Mouse (Mus musculus): Measurements from ENCODE around the gene Ppp2r2c. TPM values are rescaled to one million over a fixed set of nuclear protein-coding genes. Genes with fewer than 3 reads are reported as not detected.
A peak's percentile ranks its signal among the peaks of the same experiment; 100 is the strongest.

The Ppp2r2c gene
- polyA plus RNA-seq, 1 experiment from 2014 or later, result 61.1 TPM

DNA sequence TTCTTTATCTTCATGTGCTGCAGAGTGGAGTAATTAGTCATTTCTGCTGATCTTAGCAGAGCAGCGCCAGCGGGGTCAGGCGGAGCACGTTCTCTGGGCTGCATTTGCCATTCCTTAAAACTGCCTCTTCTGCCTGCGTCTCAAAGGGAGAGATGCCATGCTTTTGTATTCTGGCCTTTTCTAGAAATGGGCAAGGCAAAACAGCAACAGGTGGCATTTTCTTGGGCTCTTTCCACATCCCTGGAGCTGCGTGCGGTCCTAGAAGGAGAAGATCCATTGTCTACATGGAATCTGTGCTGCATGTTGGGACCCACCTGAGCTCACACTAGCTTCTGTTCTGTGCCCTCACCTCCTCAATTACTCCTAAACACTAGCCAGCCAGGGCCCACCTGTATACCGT lies 29.7 kb downstream of the Ppp2r2c start:
- Histone ChIP-seq H3K4me3 (ENCODE audit: low read depth, low read length) (no peak overlapping the region), H3K9ac (ENCODE audit: low read depth, low read length) (no peak overlapping the region), H3K9me3 (replicated peaks; ENCODE audit: control insufficient read depth, low read length, poor library complexity, severe bottlenecking) (no peaks in the 10 kb centered on the region), H3K27me3 (ENCODE audit: control insufficient read depth, insufficient read depth, low read depth, low read length) (no peaks in the 10 kb centered on the region), H3K4me2 (ENCODE audit: low read length) (no peak overlapping the region), H3K27ac (ENCODE audit: low read length) (no peak overlapping the region), H3K36me3 (ENCODE audit: control insufficient read depth, insufficient read depth, low read length) (no peaks in the 10 kb centered on the region), H3K4me1 (ENCODE audit: control insufficient read depth, insufficient read depth, low read length) (peaks cover 13% of the 10 kb centered on the region)
- ATAC-seq, result no peak
- WGBS, result 81% methylated on average over 8 of the region's 8 CpGs

- H3K4me2 ChIP-seq (ENCODE audit: low read length), result no peak overlapping the region
- no peak for ATAC-seq
- H3K4me3 ChIP-seq (ENCODE audit: low read depth, low read length), result no peak overlapping the region
- 80% methylated on average over 11 of the region's 11 CpGs for whole genome bisulfite sequencing
- no peaks in the 10 kb centered on the region for H3K36me3 ChIP-seq (ENCODE audit: control insufficient read depth, insufficient read depth, low read length)
- H3K27me3 ChIP-seq (ENCODE audit: control insufficient read depth, insufficient read depth, low read depth, low read length), result no peaks in the 10 kb centered on the region
- no peak overlapping the region for H3K9ac ChIP-seq (ENCODE audit: low read depth, low read length)
- H3K27ac ChIP-seq (ENCODE audit: low read length), result no peak overlapping the region
- H3K4me1 ChIP-seq (ENCODE audit: control insufficient read depth, insufficient read depth, low read length), result peaks cover 13% of the 10 kb centered on the region
- no peaks in the 10 kb centered on the region for H3K9me3 ChIP-seq (replicated peaks; ENCODE audit: control insufficient read depth, low read length, poor library complexity, severe bottlenecking)
These were observed 30.2 kb downstream of the Ppp2r2c start for GRCm38 (mm10) chr5:36898415-36899109.

DNA sequence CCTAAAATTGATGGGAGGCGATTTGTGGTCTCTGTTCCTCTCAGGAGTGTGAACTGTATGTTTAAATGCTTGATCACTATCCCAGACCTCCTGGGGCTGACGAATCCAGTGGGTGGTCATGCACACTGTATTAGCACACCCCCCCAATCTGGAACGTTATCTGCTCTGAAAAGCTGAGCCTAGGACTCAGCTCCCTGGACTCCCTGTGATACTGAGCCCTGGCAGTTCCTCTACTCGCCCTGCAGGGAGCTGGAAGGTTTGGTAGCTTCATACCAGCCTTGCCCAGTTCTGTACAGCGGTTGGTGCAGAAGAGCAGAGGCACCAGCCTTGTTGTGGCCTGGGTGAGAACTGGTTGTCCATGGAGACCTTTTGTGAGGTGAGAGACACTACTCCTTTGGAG lies 31.1 kb downstream of the Ppp2r2c start:
- Histone ChIP-seq H3K4me1 (ENCODE audit: control insufficient read depth, insufficient read depth, low read length) (peaks cover 13% of the 10 kb centered on the region), H3K27me3 (ENCODE audit: control insufficient read depth, insufficient read depth, low read depth, low read length) (no peaks in the 10 kb centered on the region), H3K36me3 (ENCODE audit: control insufficient read depth, insufficient read depth, low read length) (no peaks in the 10 kb centered on the region), H3K9ac (ENCODE audit: low read depth, low read length) (no peak overlapping the region), H3K9me3 (replicated peaks; ENCODE audit: control insufficient read depth, low read length, poor library complexity, severe bottlenecking) (no peaks in the 10 kb centered on the region), H3K27ac (ENCODE audit: low read length) (no peak overlapping the region), H3K4me3 (ENCODE audit: low read depth, low read length) (no peak overlapping the region), H3K4me2 (ENCODE audit: low read length) (no peak overlapping the region)
- no peak for ATAC-seq
- WGBS, result 81% methylated on average over 5 of the region's 5 CpGs

- Histone ChIP-seq H3K36me3 (ENCODE audit: control insufficient read depth, insufficient read depth, low read length) (no peaks in the 10 kb centered on the region), H3K27ac (ENCODE audit: low read length) (peak overlapping the region; percentile 24; the same call in 1 of the 2 replicates), H3K4me2 (ENCODE audit: low read length) (no peak overlapping the region), H3K4me1 (ENCODE audit: control insufficient read depth, insufficient read depth, low read length) (peaks cover 13% of the 10 kb centered on the region), H3K9ac (ENCODE audit: low read depth, low read length) (no peak overlapping the region; the same call in 1 of the 2 replicates), H3K4me3 (ENCODE audit: low read depth, low read length) (no peak overlapping the region), H3K27me3 (ENCODE audit: control insufficient read depth, insufficient read depth, low read depth, low read length) (no peaks in the 10 kb centered on the region), H3K9me3 (replicated peaks; ENCODE audit: control insufficient read depth, low read length, poor library complexity, severe bottlenecking) (no peaks in the 10 kb centered on the region)
- ATAC-seq, result no peak
- WGBS, result 43% methylated on average over 6 of the region's 6 CpGs
These were observed 31.9 kb downstream of the Ppp2r2c start for GRCm38 (mm10) chr5:36900189-36900619.

GRCm38 (mm10) chr5:36902807-36903206 lies 34.5 kb downstream of the Ppp2r2c start:
- ATAC-seq, result no peak
- Histone ChIP-seq H3K27me3 (ENCODE audit: control insufficient read depth, insufficient read depth, low read depth, low read length) (no peaks in the 10 kb centered on the region), H3K9ac (ENCODE audit: low read depth, low read length) (no peak overlapping the region), H3K4me2 (ENCODE audit: low read length) (no peak overlapping the region), H3K4me1 (ENCODE audit: control insufficient read depth, insufficient read depth, low read length) (peaks cover 7% of the 10 kb centered on the region), H3K4me3 (ENCODE audit: low read depth, low read length) (no peak overlapping the region), H3K27ac (ENCODE audit: low read length) (no peak overlapping the region), H3K36me3 (ENCODE audit: control insufficient read depth, insufficient read depth, low read length) (no peaks in the 10 kb centered on the region), H3K9me3 (replicated peaks; ENCODE audit: control insufficient read depth, low read length, poor library complexity, severe bottlenecking) (no peaks in the 10 kb centered on the region)
- WGBS, result 71% methylated on average over 2 of the region's 2 CpGs

DNA sequence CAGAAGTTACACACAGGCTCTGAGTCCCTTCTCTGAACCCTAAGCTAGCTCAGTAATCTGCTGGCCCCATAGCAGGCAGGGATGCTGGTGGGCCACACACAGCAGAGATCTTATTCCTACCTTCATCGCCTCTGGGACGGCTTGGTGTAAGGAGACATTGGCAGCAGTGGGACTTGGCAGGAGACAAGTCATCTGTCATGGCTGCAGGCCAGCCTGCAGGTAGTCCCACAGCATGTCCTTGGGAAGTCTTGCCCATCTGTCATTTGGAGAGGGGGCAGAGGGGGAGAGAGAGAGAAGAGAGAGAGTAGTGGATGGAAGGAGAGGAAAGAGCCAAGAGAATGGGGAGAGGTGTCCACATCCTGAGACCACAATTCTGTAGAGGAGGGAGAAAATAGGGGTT lies 35.8 kb downstream of the Ppp2r2c start:
- Histone ChIP-seq H3K9ac (ENCODE audit: low read depth, low read length) (no peak overlapping the region), H3K27ac (ENCODE audit: low read length) (no peak overlapping the region), H3K36me3 (ENCODE audit: control insufficient read depth, insufficient read depth, low read length) (no peaks in the 10 kb centered on the region), H3K9me3 (replicated peaks; ENCODE audit: control insufficient read depth, low read length, poor library complexity, severe bottlenecking) (no peaks in the 10 kb centered on the region), H3K27me3 (ENCODE audit: control insufficient read depth, insufficient read depth, low read depth, low read length) (no peaks in the 10 kb centered on the region), H3K4me1 (ENCODE audit: control insufficient read depth, insufficient read depth, low read length) (peaks cover 5% of the 10 kb centered on the region; the same call in 1 of the 2 replicates), H3K4me3 (ENCODE audit: low read depth, low read length) (no peak overlapping the region), H3K4me2 (ENCODE audit: low read length) (no peak overlapping the region)
- ATAC-seq, result no peak
- 83% methylated on average over 2 of the region's 2 CpGs for WGBS

GRCm38 (mm10) chr5:36904703-36905102 lies 36.4 kb downstream of the Ppp2r2c start:
- Histone ChIP-seq H3K4me3 (ENCODE audit: low read depth, low read length) (no peak overlapping the region), H3K27ac (ENCODE audit: low read length) (no peak overlapping the region), H3K27me3 (ENCODE audit: control insufficient read depth, insufficient read depth, low read depth, low read length) (no peaks in the 10 kb centered on the region), H3K4me2 (ENCODE audit: low read length) (no peak overlapping the region), H3K36me3 (ENCODE audit: control insufficient read depth, insufficient read depth, low read length) (no peaks in the 10 kb centered on the region), H3K9me3 (replicated peaks; ENCODE audit: control insufficient read depth, low read length, poor library complexity, severe bottlenecking) (no peaks in the 10 kb centered on the region), H3K9ac (ENCODE audit: low read depth, low read length) (no peak overlapping the region), H3K4me1 (ENCODE audit: control insufficient read depth, insufficient read depth, low read length) (peaks cover 5% of the 10 kb centered on the region; the same call in 1 of the 2 replicates)
- ATAC-seq, result no peak
- whole genome bisulfite sequencing, result 80% methylated on average over 9 of the region's 9 CpGs

DNA sequence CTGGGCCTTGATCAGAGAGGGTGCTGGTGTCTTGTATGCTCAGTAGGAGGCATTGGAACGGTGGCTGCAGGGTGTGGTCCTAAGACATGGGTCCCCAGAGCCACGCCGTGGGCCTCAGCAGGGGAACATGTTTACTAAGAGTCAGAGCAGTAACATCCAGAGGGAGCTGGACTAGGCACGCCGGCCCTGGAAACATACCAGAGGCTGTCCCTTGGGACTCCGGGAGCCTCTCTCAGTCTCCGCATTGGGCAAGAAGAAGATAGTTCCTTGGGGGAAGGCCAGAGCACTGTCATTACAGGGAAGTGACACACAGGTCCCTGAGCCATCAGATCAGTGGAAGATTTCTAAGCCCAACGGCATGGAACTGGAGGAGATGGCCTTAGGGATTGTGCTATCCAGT lies 36.9 kb downstream of the Ppp2r2c start:
- H3K4me1 ChIP-seq (ENCODE audit: control insufficient read depth, insufficient read depth, low read length), result peaks cover 4% of the 10 kb centered on the region; the same call in 1 of the 2 replicates
- H3K36me3 ChIP-seq (ENCODE audit: control insufficient read depth, insufficient read depth, low read length), result no peaks in the 10 kb centered on the region
- no peaks in the 10 kb centered on the region for H3K9me3 ChIP-seq (replicated peaks; ENCODE audit: control insufficient read depth, low read length, poor library complexity, severe bottlenecking)
- H3K27ac ChIP-seq (ENCODE audit: low read length), result no peak overlapping the region
- 79% methylated on average over 8 of the region's 8 CpGs for WGBS
- no peak overlapping the region for H3K9ac ChIP-seq (ENCODE audit: low read depth, low read length)
- ATAC-seq, result no peak
- H3K27me3 ChIP-seq (ENCODE audit: control insufficient read depth, insufficient read depth, low read depth, low read length), result no peaks in the 10 kb centered on the region
- no peak overlapping the region for H3K4me2 ChIP-seq (ENCODE audit: low read length)
- H3K4me3 ChIP-seq (ENCODE audit: low read depth, low read length), result no peak overlapping the region

- no peak overlapping the region for H3K4me3 ChIP-seq (ENCODE audit: low read depth, low read length)
- H3K9me3 ChIP-seq (replicated peaks; ENCODE audit: control insufficient read depth, low read length, poor library complexity, severe bottlenecking), result no peaks in the 10 kb centered on the region
- WGBS, result 34% methylated on average over 10 of the region's 10 CpGs
- H3K9ac ChIP-seq (ENCODE audit: low read depth, low read length), result no peak overlapping the region
- H3K27ac ChIP-seq (ENCODE audit: low read length), result no peak overlapping the region
- H3K27me3 ChIP-seq (ENCODE audit: control insufficient read depth, insufficient read depth, low read depth, low read length), result no peaks in the 10 kb centered on the region
- ATAC-seq, result peak; percentile 30; the same call in 1 of the 2 replicates
- no peak overlapping the region for H3K4me2 ChIP-seq (ENCODE audit: low read length)
- H3K36me3 ChIP-seq (ENCODE audit: control insufficient read depth, insufficient read depth, low read length), result no peaks in the 10 kb centered on the region
- H3K4me1 ChIP-seq (ENCODE audit: control insufficient read depth, insufficient read depth, low read length), result no peaks in the 10 kb centered on the region; the same call in 1 of the 2 replicates
These were observed 39.4 kb downstream of the Ppp2r2c start for GRCm38 (mm10) chr5:36907695-36908094.
